Mouse (Mus musculus) ES-E14 (cell line): ENCODE results near the gene Thra.

Source experiments
- HCFC1 ChIP-seq: IDR thresholded peaks from 2 replicates; pipeline ENCODE4 v1.6.1; 2012; ENCODE audit warnings: low read length, inconsistent platforms, borderline replicate concordance; ENCODE audit not compliant: insufficient read depth
- MAFK ChIP-seq: IDR thresholded peaks from 2 replicates; pipeline ENCODE4 v1.6.1; 2014; ENCODE audit warnings: mild to moderate bottlenecking, low read depth, low read length, inconsistent platforms; ENCODE audit not compliant: insufficient read depth

- no peak for TF ChIP-seq MAFK
- no peak for TF ChIP-seq HCFC1
Observed at GRCm38 (mm10) chr11:98740393-98741050, at the start of gene Thra.
